Mouse (Mus musculus) stomach, embryonic 16.5 days (tissue): ENCODE results near the gene Gzmm. TPM values are rescaled to one million over a fixed set of nuclear protein-coding genes. Genes with fewer than 3 reads are reported as not detected.

Source experiments
- ATAC-seq: fragments of 200-750 bp; cut with Nextera tagmentation; 2 replicates; pipeline ENCODE4 v1.8.0; 2017; ENCODE audit warnings: moderate number of reproducible peaks, moderate TSS enrichment; ENCODE audit not compliant: insufficient read depth, low FRiP score
- H3K27ac ChIP-seq: fragments of 300-500 bp; sonication (generic); 2 replicates; pipeline ENCODE4 v1.5.1; 2014; ENCODE audit warnings: low read length
- H3K27me3 ChIP-seq: fragments of 300-500 bp; sonication (generic); 2 replicates; pipeline ENCODE4 v1.6.1; 2014; ENCODE audit warnings: low read length, control low read depth, mixed read lengths; ENCODE audit not compliant: control insufficient read depth, insufficient read depth
- H3K36me3 ChIP-seq: fragments of 300-500 bp; sonication (generic); 2 replicates; pipeline ENCODE4 v1.6.1; 2014; ENCODE audit warnings: low read length; ENCODE audit not compliant: control insufficient read depth, insufficient read depth
- H3K4me1 ChIP-seq: fragments of 300-500 bp; sonication (generic); 2 replicates; pipeline ENCODE4 v1.6.1; 2014; ENCODE audit warnings: low read length, control low read depth, mixed read lengths; ENCODE audit not compliant: control insufficient read depth, insufficient read depth
- H3K4me2 ChIP-seq: fragments of 300-500 bp; sonication (generic); 2 replicates; pipeline ENCODE4 v1.6.1; 2014; ENCODE audit warnings: low read depth, low read length, mixed read lengths
- H3K4me3 ChIP-seq: fragments of 300-500 bp; sonication (generic); replicated peaks from 2 replicates; pipeline ENCODE4 v1.5.1; 2014; ENCODE audit warnings: mild to moderate bottlenecking, low read length
- H3K9ac ChIP-seq: fragments of 300-500 bp; sonication (generic); 2 replicates; pipeline ENCODE4 v1.6.1; 2014; ENCODE audit warnings: low read length
- H3K9me3 ChIP-seq: fragments of 300-500 bp; sonication (generic); replicated peaks from 2 replicates; pipeline ENCODE4 v1.6.1; 2016; ENCODE audit warnings: low read length, control low read depth; ENCODE audit not compliant: control insufficient read depth
- WGBS: fragments of 180-500 bp; shearing (Covaris S2); extraction: QIAGEN DNeasy Blood & Tissue Kit; methylation state at CpG from one replicate; pipeline ENCODE4 v1.1.7; 2014; 5-methylcytosine and 5-hydroxymethylcytosine counted together
- polyA plus RNA-seq: library from polyadenylated mRNA; unstranded; fragments of >200 nt; fragmentation: Nextera tagmentation; extraction: Ambion mirVana; gene quantifications from 2 replicates; pipeline ENCODE4 v1.2.1, GENCODE M21; 2015

Gzmm gene
- polyA plus RNA-seq, 1 experiment from 2014 or later: 0.44 TPM

- WGBS: 86% methylated on average over 3 of the region's 3 CpGs
- no peak for ATAC-seq
Observed at GRCm38 (mm10) chr10:79673054-79673453, 15.8 kb upstream of the Gzmm start.

GRCm38 (mm10) chr10:79675346-79676035 lies 13.3 kb upstream of the Gzmm start:
- Histone ChIP-seq H3K9me3 (no peaks in the 10 kb centered on the region), H3K4me2 (no peak overlapping the region), H3K36me3 (no peaks in the 10 kb centered on the region), H3K27ac (no peak overlapping the region), H3K9ac (no peak overlapping the region), H3K4me1 (peaks cover 6% of the 10 kb centered on the region), H3K4me3 (no peak overlapping the region), H3K27me3 (no peaks in the 10 kb centered on the region)
- WGBS: 59% methylated on average over 44 of the region's 44 CpGs
- ATAC-seq: no peak

More at GRCm38 (mm10) chr10:79673054-79673453, 15.8 kb upstream of the Gzmm start:
- H3K27ac ChIP-seq: no peak overlapping the region
- H3K27me3 ChIP-seq: no peaks in the 10 kb centered on the region
- H3K4me3 ChIP-seq: no peak overlapping the region
- H3K9me3 ChIP-seq: no peaks in the 10 kb centered on the region
- H3K9ac ChIP-seq: no peak overlapping the region
- H3K4me1 ChIP-seq: peaks cover 13% of the 10 kb centered on the region
- H3K4me2 ChIP-seq: no peak overlapping the region
- H3K36me3 ChIP-seq: no peaks in the 10 kb centered on the region

GRCm38 (mm10) chr10:79680606-79681495 lies 8.0 kb upstream of the Gzmm start:
- 0 out of 2 replicates have a peak, but pooled peaks cover 3% of the 10 kb centered on the region for H3K36me3 ChIP-seq
- 22% methylated on average over 11 of the region's 11 CpGs for WGBS
- H3K4me1 ChIP-seq: peaks cover 19% of the 10 kb centered on the region
- peak; percentile 8 for ATAC-seq
- no peaks in the 10 kb centered on the region for H3K9me3 ChIP-seq
- H3K4me2 ChIP-seq: peak overlapping the region; percentile 70
- peak overlapping the region; percentile 70 for H3K9ac ChIP-seq
- H3K27me3 ChIP-seq: no peaks in the 10 kb centered on the region
- H3K4me3 ChIP-seq: peak overlapping the region; percentile 89
- peak overlapping the region; percentile 90 for H3K27ac ChIP-seq

- Histone ChIP-seq H3K36me3 (peaks cover 6% of the 10 kb centered on the region; the same call in 1 of the 2 replicates), H3K9me3 (no peaks in the 10 kb centered on the region), H3K9ac (peak within 1 kb of the TSS; percentile 87), H3K4me3 (peak within 1 kb of the TSS; percentile 89), H3K4me2 (peak within 1 kb of the TSS; percentile 84), H3K4me1 (peaks cover 19% of the 10 kb centered on the region), H3K27ac (peak within 1 kb of the TSS; percentile 90), H3K27me3 (no peaks in the 10 kb centered on the region)
- ATAC-seq: peak; percentile 96
- WGBS: under 1% methylated on average over 84 of the region's 84 CpGs
Observed at GRCm38 (mm10) chr10:79681591-79682245, 7.1 kb upstream of the Gzmm start, which contains the start of gene Cdc34. TSS of gene Cdc34 (plus strand) at chr10:79682195.

- peak overlapping the region; percentile 84 for H3K4me2 ChIP-seq
- H3K9me3 ChIP-seq: no peaks in the 10 kb centered on the region
- H3K36me3 ChIP-seq: peaks cover 9% of the 10 kb centered on the region; the same call in 1 of the 2 replicates
- H3K4me1 ChIP-seq: peaks cover 19% of the 10 kb centered on the region
- H3K9ac ChIP-seq: peak overlapping the region; percentile 87
- 0% methylated on average over 10 of the region's 10 CpGs for WGBS
- ATAC-seq: no peak
- H3K27ac ChIP-seq: peak overlapping the region; percentile 76
- peak overlapping the region; percentile 89 for H3K4me3 ChIP-seq
- no peaks in the 10 kb centered on the region for H3K27me3 ChIP-seq
Observed at GRCm38 (mm10) chr10:79682551-79682915, 6.3 kb upstream of the Gzmm start.

GRCm38 (mm10) chr10:79682916-79683582 lies 5.8 kb upstream of the Gzmm start:
- Histone ChIP-seq H3K4me3 (peak overlapping the region; percentile 89), H3K36me3 (peaks cover 12% of the 10 kb centered on the region; the same call in 1 of the 2 replicates), H3K9me3 (no peaks in the 10 kb centered on the region), H3K4me1 (peaks cover 19% of the 10 kb centered on the region), H3K4me2 (peak overlapping the region; percentile 84), H3K9ac (peak overlapping the region; percentile 87), H3K27me3 (no peaks in the 10 kb centered on the region), H3K27ac (peak overlapping the region; percentile 76)
- 2% methylated on average over 10 of the region's 10 CpGs for WGBS
- no peak for ATAC-seq

- no peak for ATAC-seq
- H3K4me3 ChIP-seq: peak overlapping the region; percentile 89
- H3K4me1 ChIP-seq: peaks cover 19% of the 10 kb centered on the region
- no peak overlapping the region for H3K27ac ChIP-seq
- 82% methylated on average over 6 of the region's 6 CpGs for WGBS
- H3K9me3 ChIP-seq: no peaks in the 10 kb centered on the region
- peak overlapping the region; percentile 87 for H3K9ac ChIP-seq
- peak overlapping the region; percentile 84 for H3K4me2 ChIP-seq
- H3K36me3 ChIP-seq: peaks cover 19% of the 10 kb centered on the region
- H3K27me3 ChIP-seq: no peaks in the 10 kb centered on the region
Observed at GRCm38 (mm10) chr10:79683726-79684640, 4.8 kb upstream of the Gzmm start.
